Mouse (Mus musculus): Measurements from ENCODE around the gene Cacna1f. TPM values are rescaled to one million over a fixed set of nuclear protein-coding genes. Genes with fewer than 3 reads are reported as not detected.

The Cacna1f gene
- 0.04 and 0.09 TPM in 2 replicates for polyA plus RNA-seq (2016; fragmentation: Nextera tagmentation; extraction: Ambion mirVana)

GRCm38 (mm10) chrX:7606783-7607182 is at the start of gene Cacna1f:
TSS of gene Cacna1f (plus strand) at chrX:7607083.
- Histone ChIP-seq H3K4me1 (no peaks in the 10 kb centered on the region), H3K27me3 (0 out of 2 replicates have a peak, but pooled peaks cover 4% of the 10 kb centered on the region), H3K9me3 (no peaks in the 10 kb centered on the region), H3K9ac (no peak within 1 kb of the TSS), H3K4me2 (replicated peaks) (no peak within 1 kb of the TSS), H3K4me3 (no peak within 1 kb of the TSS), H3K27ac (no peak within 1 kb of the TSS), H3K36me3 (no peaks in the 10 kb centered on the region)
- ATAC-seq (ENCODE audit: insufficient number of reproducible peaks, insufficient read depth, low FRiP score, low TSS enrichment), result no peak
- WGBS, result 77% methylated on average over 6 of the region's 6 CpGs

DNA sequence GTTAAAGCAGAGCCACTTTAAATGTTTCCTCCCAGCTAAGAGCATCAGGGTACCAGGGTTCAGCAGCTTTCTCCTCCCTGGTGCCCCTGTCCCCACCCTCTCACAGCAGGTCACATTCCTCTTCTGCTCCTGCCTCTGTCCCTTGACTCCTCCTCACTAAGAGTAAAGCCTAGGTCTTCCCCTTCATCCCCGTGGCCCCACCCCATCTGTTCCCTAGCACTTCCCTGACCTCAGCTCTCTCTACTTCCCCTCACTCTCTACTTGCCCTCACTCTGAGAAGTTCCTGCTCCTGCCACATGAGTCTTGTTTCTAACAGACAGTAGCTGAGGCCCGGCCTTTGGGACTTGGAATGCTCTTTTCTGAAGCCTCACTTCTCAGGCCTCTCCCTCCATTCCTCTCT is 43.8 kb upstream of the Cacna1f start:
- no peaks in the 10 kb centered on the region for H3K4me1 ChIP-seq
- 22% methylated on average over 2 of the region's 2 CpGs for WGBS
- H3K27ac ChIP-seq, result no peak overlapping the region
- H3K9ac ChIP-seq, result no peak overlapping the region
- H3K36me3 ChIP-seq, result no peaks in the 10 kb centered on the region
- H3K4me3 ChIP-seq, result no peak overlapping the region
- H3K27me3 ChIP-seq, result no peaks in the 10 kb centered on the region
- ATAC-seq (ENCODE audit: insufficient number of reproducible peaks, insufficient read depth, low FRiP score, low TSS enrichment), result 0 out of 2 replicates have a peak, but pooled peaks have one; percentile 10
- H3K9me3 ChIP-seq, result no peaks in the 10 kb centered on the region
- H3K4me2 ChIP-seq (replicated peaks), result no peak overlapping the region

GRCm38 (mm10) chrX:7566352-7566751 is 40.5 kb upstream of the Cacna1f start:
- Histone ChIP-seq H3K4me2 (replicated peaks) (no peak overlapping the region), H3K4me1 (no peaks in the 10 kb centered on the region), H3K9me3 (no peaks in the 10 kb centered on the region), H3K27me3 (no peaks in the 10 kb centered on the region), H3K36me3 (no peaks in the 10 kb centered on the region), H3K4me3 (no peak overlapping the region), H3K9ac (no peak overlapping the region), H3K27ac (no peak overlapping the region)
- 81% methylated on average over 6 of the region's 6 CpGs for WGBS
- ATAC-seq (ENCODE audit: insufficient number of reproducible peaks, insufficient read depth, low FRiP score, low TSS enrichment), result no peak

DNA sequence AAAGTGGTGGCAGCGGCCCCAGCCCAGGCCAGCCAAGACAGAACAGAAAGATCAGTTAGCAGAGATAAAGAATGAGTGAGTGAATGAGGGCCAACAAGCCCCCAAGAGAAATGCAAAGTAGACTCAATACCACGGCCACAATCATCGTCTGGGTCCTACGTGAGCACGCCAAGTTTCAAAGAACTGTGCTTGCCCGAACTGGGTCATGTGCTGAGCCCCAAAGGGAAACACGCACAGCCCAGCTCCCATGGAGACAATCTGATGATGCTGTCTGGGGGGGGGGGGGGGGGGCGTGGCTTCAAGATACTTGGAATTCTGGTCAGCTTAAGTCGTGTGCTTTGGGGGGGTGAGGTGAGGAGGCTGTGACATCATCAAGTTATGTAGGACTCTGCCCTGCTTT is 39.4 kb upstream of the Cacna1f start:
- Histone ChIP-seq H3K4me1 (no peaks in the 10 kb centered on the region), H3K9ac (no peak overlapping the region), H3K27me3 (no peaks in the 10 kb centered on the region), H3K4me3 (no peak overlapping the region), H3K36me3 (no peaks in the 10 kb centered on the region), H3K4me2 (replicated peaks) (no peak overlapping the region), H3K9me3 (no peaks in the 10 kb centered on the region), H3K27ac (no peak overlapping the region)
- ATAC-seq (ENCODE audit: insufficient number of reproducible peaks, insufficient read depth, low FRiP score, low TSS enrichment), result no peak
- WGBS, result 66% methylated on average over 9 of the region's 9 CpGs

GRCm38 (mm10) chrX:7570481-7571175 is 36.3 kb upstream of the Cacna1f start:
- Histone ChIP-seq H3K4me1 (no peaks in the 10 kb centered on the region), H3K36me3 (no peaks in the 10 kb centered on the region), H3K9me3 (no peaks in the 10 kb centered on the region), H3K9ac (no peak overlapping the region), H3K27me3 (no peaks in the 10 kb centered on the region), H3K4me2 (replicated peaks) (no peak overlapping the region), H3K4me3 (no peak overlapping the region), H3K27ac (no peak overlapping the region)
- no peak for ATAC-seq (ENCODE audit: insufficient number of reproducible peaks, insufficient read depth, low FRiP score, low TSS enrichment)
- WGBS, result 61% methylated on average over 7 of the region's 7 CpGs

DNA sequence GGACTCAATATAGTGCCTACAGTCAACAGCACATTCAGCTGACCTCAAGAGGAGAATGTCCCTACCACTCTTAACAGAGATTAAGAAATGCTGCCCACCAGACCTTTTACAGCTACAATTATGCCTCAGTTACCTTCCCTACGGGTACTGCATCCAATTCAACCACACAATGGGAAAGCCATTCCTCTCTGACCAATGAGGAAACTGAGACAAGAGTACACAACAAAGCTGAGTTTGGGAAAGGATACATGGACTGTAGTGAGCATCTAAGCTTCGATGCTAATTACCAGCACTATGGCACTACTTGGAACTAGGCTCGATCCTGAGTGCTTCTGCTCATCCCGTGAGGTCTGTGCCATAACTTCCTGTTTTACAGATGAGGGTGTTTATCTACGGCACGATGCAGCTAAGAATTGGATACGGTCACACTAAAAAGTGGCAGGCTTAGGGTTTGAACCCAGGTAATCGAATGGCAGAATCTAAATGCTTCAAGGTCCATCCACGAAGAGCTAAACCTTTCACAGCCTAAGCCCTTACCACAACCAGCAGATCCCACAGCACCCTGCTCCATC is 35.2 kb upstream of the Cacna1f start:
- ATAC-seq (ENCODE audit: insufficient number of reproducible peaks, insufficient read depth, low FRiP score, low TSS enrichment), result no peak
- no peaks in the 10 kb centered on the region for H3K36me3 ChIP-seq
- H3K9me3 ChIP-seq, result no peaks in the 10 kb centered on the region
- no peak overlapping the region for H3K27ac ChIP-seq
- H3K4me1 ChIP-seq, result no peaks in the 10 kb centered on the region
- no peak overlapping the region for H3K4me2 ChIP-seq (replicated peaks)
- no peaks in the 10 kb centered on the region for H3K27me3 ChIP-seq
- no peak overlapping the region for H3K9ac ChIP-seq
- WGBS, result 88% methylated on average over 9 of the region's 9 CpGs
- no peak overlapping the region for H3K4me3 ChIP-seq

DNA sequence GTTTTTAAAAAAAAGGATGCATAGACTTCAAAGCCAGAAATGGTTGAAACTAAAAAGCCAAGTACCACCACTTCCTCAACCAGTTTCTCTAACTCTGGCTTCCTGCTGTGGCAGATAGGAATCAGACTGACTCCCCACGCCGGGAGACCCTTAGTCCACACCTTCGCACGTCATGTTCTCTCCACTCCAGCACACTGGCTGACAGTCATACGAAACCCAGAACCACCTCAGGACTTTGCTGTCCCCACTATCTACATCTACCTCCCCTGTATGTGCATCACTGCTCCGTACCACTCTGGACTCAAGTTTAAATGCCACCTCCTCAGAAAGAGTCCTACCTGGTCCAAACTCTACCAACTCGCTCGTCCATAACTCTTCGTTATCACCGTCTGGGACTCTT is 34.4 kb upstream of the Cacna1f start:
- Histone ChIP-seq H3K9ac (no peak overlapping the region), H3K27me3 (no peaks in the 10 kb centered on the region), H3K4me2 (replicated peaks) (peak overlapping the region; percentile 56), H3K36me3 (no peaks in the 10 kb centered on the region), H3K27ac (no peak overlapping the region), H3K4me3 (no peak overlapping the region), H3K9me3 (no peaks in the 10 kb centered on the region), H3K4me1 (no peaks in the 10 kb centered on the region)
- WGBS, result 89% methylated on average over 10 of the region's 10 CpGs
- ATAC-seq (ENCODE audit: insufficient number of reproducible peaks, insufficient read depth, low FRiP score, low TSS enrichment), result no peak

GRCm38 (mm10) chrX:7573176-7574086 is 33.5 kb upstream of the Cacna1f start, which contains the start of gene Foxp3:
TSS of gene Foxp3 (plus strand) at chrX:7573644.
- ATAC-seq (ENCODE audit: insufficient number of reproducible peaks, insufficient read depth, low FRiP score, low TSS enrichment), result peak; percentile 61
- H3K9me3 ChIP-seq, result no peaks in the 10 kb centered on the region
- H3K27me3 ChIP-seq, result no peaks in the 10 kb centered on the region
- H3K4me3 ChIP-seq, result peak within 1 kb of the TSS; percentile 56
- peak within 1 kb of the TSS; percentile 82 for H3K27ac ChIP-seq
- peak within 1 kb of the TSS; percentile 70 for H3K9ac ChIP-seq
- peak within 1 kb of the TSS; percentile 56 for H3K4me2 ChIP-seq (replicated peaks)
- H3K36me3 ChIP-seq, result no peaks in the 10 kb centered on the region
- 35% methylated on average over 60 of the region's 72 CpGs for WGBS
- no peaks in the 10 kb centered on the region for H3K4me1 ChIP-seq

DNA sequence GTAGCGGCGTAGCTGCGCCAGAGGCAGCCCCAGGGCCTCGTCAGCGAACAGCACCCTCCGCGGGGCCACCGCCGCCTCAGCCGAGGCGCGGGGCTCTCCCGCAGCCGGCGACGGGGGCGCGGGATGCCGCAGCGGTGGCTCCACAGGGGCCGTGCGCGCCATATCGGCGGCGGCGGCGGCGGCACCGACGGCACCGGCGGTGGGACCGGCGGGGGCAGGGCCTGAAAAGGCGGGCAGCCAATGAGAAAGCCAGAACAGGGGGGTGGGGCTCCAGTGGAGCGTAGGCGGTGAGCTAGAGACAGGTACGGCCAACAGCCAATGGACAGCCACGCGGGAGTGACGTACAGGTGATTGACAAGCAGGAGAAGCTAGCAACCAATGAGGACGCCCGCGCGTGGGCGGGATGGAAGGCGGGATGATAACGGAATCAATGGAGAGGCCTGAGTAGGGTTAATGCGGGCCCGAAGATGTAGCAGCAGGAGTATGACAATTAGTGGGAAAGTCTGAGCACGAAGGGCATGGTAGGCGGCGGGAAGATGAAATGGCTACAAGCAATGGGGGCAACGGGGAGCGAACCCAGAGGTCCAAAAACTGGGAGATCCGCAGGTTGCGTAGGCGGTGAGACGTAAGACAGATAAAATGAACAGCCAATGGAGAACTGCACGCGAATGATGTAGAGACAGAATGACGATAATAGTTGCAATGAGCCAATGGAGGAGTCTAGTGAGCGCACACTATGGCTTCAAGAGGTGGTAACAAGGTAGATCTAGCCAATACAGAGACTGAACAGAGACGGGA is 32.6 kb upstream of the Cacna1f start, which contains the start of gene Ppp1r3f:
Ppp1r3f (minus strand) TSS at position 197 of the 798 bp plus-strand sequence.
- Histone ChIP-seq H3K4me3 (peak within 1 kb of the TSS; percentile 56), H3K4me1 (no peaks in the 10 kb centered on the region), H3K36me3 (no peaks in the 10 kb centered on the region), H3K9ac (peak within 1 kb of the TSS; percentile 70), H3K27ac (peak within 1 kb of the TSS; percentile 82), H3K9me3 (no peaks in the 10 kb centered on the region), H3K4me2 (replicated peaks) (peak within 1 kb of the TSS; percentile 56), H3K27me3 (no peaks in the 10 kb centered on the region)
- 19% methylated on average over 62 of the region's 65 CpGs for WGBS
- ATAC-seq (ENCODE audit: insufficient number of reproducible peaks, insufficient read depth, low FRiP score, low TSS enrichment), result peak; percentile 98

DNA sequence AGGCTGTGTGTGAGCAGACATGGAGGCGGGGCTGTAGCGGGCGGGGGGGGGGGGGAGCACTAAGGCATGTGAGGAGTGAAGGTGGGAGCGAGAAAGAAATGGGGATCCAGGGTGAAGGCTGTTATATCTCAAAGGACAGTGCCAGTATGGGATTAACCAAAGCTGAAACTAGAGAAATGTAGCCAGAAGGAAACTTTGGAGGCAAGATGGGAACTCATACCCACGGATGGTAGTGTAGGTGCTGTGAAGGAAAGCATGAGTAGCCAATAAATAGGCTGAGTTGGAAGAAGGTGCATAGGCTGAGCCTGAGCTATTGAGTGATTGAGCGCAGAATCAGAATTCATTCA is 32.0 kb upstream of the Cacna1f start:
- H3K27ac ChIP-seq, result 0 out of 2 replicates have a peak overlapping the region, but pooled peaks have one; percentile 41
- 17% methylated on average over 5 of the region's 6 CpGs for WGBS
- no peak overlapping the region for H3K9ac ChIP-seq

GRCm38 (mm10) chrX:7581151-7581550 is 25.7 kb upstream of the Cacna1f start:
- WGBS, result 100% methylated on average over 2 of the region's 2 CpGs
- no peak overlapping the region for H3K4me3 ChIP-seq
- H3K27me3 ChIP-seq, result no peaks in the 10 kb centered on the region
- no peaks in the 10 kb centered on the region for H3K9me3 ChIP-seq
- H3K27ac ChIP-seq, result no peak overlapping the region
- no peak overlapping the region for H3K4me2 ChIP-seq (replicated peaks)
- no peaks in the 10 kb centered on the region for H3K36me3 ChIP-seq
- no peaks in the 10 kb centered on the region for H3K4me1 ChIP-seq
- ATAC-seq (ENCODE audit: insufficient number of reproducible peaks, insufficient read depth, low FRiP score, low TSS enrichment), result no peak
- no peak overlapping the region for H3K9ac ChIP-seq

More for the DNA sequence above, 32.0 kb upstream of the Cacna1f start:
- Histone ChIP-seq H3K27me3 (no peaks in the 10 kb centered on the region), H3K9me3 (no peaks in the 10 kb centered on the region), H3K4me3 (peak overlapping the region; percentile 56), H3K4me2 (replicated peaks) (peak overlapping the region; percentile 46), H3K36me3 (no peaks in the 10 kb centered on the region), H3K4me1 (no peaks in the 10 kb centered on the region)
- no peak for ATAC-seq (ENCODE audit: insufficient number of reproducible peaks, insufficient read depth, low FRiP score, low TSS enrichment)

Measured in embryonic facial prominence, embryonic 12.5 days (tissue).